14 mouse cellular contexts compared by ENCODE assay signal in the genomic region with DNA sequence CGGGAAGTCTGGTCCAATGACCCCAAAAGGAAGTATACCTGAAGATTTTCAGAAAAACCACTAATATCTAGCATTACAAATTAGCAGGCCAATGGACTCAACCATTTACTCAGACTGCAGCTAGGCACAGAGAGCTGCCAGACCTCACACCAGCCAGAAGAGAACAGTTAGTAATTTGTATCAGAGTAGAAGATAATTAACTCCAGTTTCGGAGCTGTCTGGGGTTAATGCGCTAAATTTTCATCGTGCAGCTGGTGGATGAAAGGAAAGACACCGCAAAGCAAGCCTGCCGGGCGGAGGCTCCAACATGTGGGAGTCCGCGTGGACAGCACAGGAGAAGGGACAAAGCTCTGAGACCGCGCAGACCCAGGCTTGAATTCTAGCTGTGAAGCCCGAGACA. TPM values are rescaled to one million over a fixed set of nuclear protein-coding genes. Genes with fewer than 3 reads are reported as not detected.
DNase-seq lines count a peak whose midpoint lies in the region; ATAC-seq and TF ChIP-seq lines count a peak whose summit lies in the region.
"Had no signal": no experiment of that assay in that cellular context is flagged by ENCODE, and none has a peak within 500 bp of the region (broad histone marks: within the 10 kb centered on the region; RNA-seq: fewer than 3 reads in every experiment).

No protein-coding gene starts in this region.

- H3K27ac ChIP-seq in hindbrain, embryonic 10.5 days = 0 out of 2 replicates have a peak overlapping the region, but pooled peaks have one; percentile 42
- H3K27ac ChIP-seq in hindbrain, postnatal 0 days = no peak overlapping the region
- no peak overlapping the region for H3K27ac ChIP-seq in embryonic facial prominence, embryonic 11.5 days (replicated peaks; ENCODE audit: low read depth, low read length)
- H3K27ac ChIP-seq in hindbrain, embryonic 13.5 days = no peak overlapping the region
- H3K27ac ChIP-seq in limb, embryonic 10.5 days = no peak overlapping the region
- H3K27ac ChIP-seq: liver, embryonic 13.5 days had no signal

- 48% methylated on average over 12 of the region's 12 CpGs for WGBS in hindbrain, embryonic 10.5 days
- 45% methylated on average over 12 of the region's 12 CpGs for WGBS in hindbrain, postnatal 0 days
- 37% methylated on average over 12 of the region's 12 CpGs for WGBS in embryonic facial prominence, embryonic 11.5 days
- 41% methylated on average over 12 of the region's 12 CpGs for WGBS in hindbrain, embryonic 13.5 days
- 43% methylated on average over 12 of the region's 12 CpGs for WGBS in limb, embryonic 10.5 days

- H3K9ac ChIP-seq in hindbrain, postnatal 0 days (replicated peaks; ENCODE audit: low read length) = no peak overlapping the region
- H3K9ac ChIP-seq in embryonic facial prominence, embryonic 11.5 days (replicated peaks; ENCODE audit: low read length) = no peak overlapping the region
- no peak overlapping the region for H3K9ac ChIP-seq in hindbrain, embryonic 13.5 days
- H3K9ac ChIP-seq: liver, embryonic 13.5 days had no signal

- DNase-seq in hindbrain, embryonic 10.5 days (ENCODE audit: low spot score) = peak; percentile 37
- no peak for DNase-seq in hindbrain, postnatal 0 days (ENCODE audit: low spot score)
- DNase-seq in embryonic facial prominence, embryonic 11.5 days (ENCODE audit: low spot score) = peak; percentile 49
- peak; percentile 49 for DNase-seq in limb, embryonic 10.5 days (ENCODE audit: low spot score)
- no peak for DNase-seq in urinary bladder, postnatal 4 days (ENCODE audit: low spot score in 2 of 2)
- no peak for DNase-seq in urinary bladder, postnatal 14 days (ENCODE audit: low spot score)
- no peak for DNase-seq in urinary bladder, postnatal 25 days (ENCODE audit: low spot score)
- DNase-seq: cerebellum, postnatal 25 days; heart, postnatal 14 days; layer of hippocampus, adult 9-11 months; liver, embryonic 13.5 days had no signal

- no peaks in the 10 kb centered on the region for H3K9me3 ChIP-seq in hindbrain, embryonic 10.5 days
- no peaks in the 10 kb centered on the region for H3K9me3 ChIP-seq in hindbrain, postnatal 0 days (ENCODE audit: low read length)
- no peaks in the 10 kb centered on the region for H3K9me3 ChIP-seq in embryonic facial prominence, embryonic 11.5 days (replicated peaks; ENCODE audit: control insufficient read depth, low read length)
- H3K9me3 ChIP-seq in hindbrain, embryonic 13.5 days = no peaks in the 10 kb centered on the region
- H3K9me3 ChIP-seq in limb, embryonic 10.5 days (replicated peaks) = no peaks in the 10 kb centered on the region
- H3K9me3 ChIP-seq: liver, embryonic 13.5 days; megakaryocyte, embryonic 14.5 days had no signal

- H3K4me3 ChIP-seq in hindbrain, embryonic 10.5 days = no peak overlapping the region
- H3K4me3 ChIP-seq in hindbrain, postnatal 0 days (ENCODE audit: low read length) = no peak overlapping the region
- no peak overlapping the region for H3K4me3 ChIP-seq in embryonic facial prominence, embryonic 11.5 days (ENCODE audit: low read depth, low read length)
- no peak overlapping the region for H3K4me3 ChIP-seq in hindbrain, embryonic 13.5 days
- H3K4me3 ChIP-seq in limb, embryonic 10.5 days = no peak overlapping the region; the same call in 1 of the 2 replicates
- H3K4me3 ChIP-seq: liver, embryonic 13.5 days; megakaryocyte, embryonic 14.5 days had no signal

- H3K4me1 ChIP-seq in hindbrain, embryonic 10.5 days (replicated peaks) = peaks cover 52% of the 10 kb centered on the region
- no peaks in the 10 kb centered on the region for H3K4me1 ChIP-seq in hindbrain, postnatal 0 days (ENCODE audit: insufficient read depth, low read length)
- no peaks in the 10 kb centered on the region for H3K4me1 ChIP-seq in embryonic facial prominence, embryonic 11.5 days (ENCODE audit: control insufficient read depth, insufficient read depth, low read length)
- H3K4me1 ChIP-seq in hindbrain, embryonic 13.5 days (replicated peaks) = peaks cover 43% of the 10 kb centered on the region
- peaks cover 49% of the 10 kb centered on the region for H3K4me1 ChIP-seq in limb, embryonic 10.5 days
- H3K4me1 ChIP-seq: megakaryocyte, embryonic 14.5 days had no signal

- H3K36me3 ChIP-seq in hindbrain, embryonic 10.5 days = no peaks in the 10 kb centered on the region
- no peaks in the 10 kb centered on the region for H3K36me3 ChIP-seq in hindbrain, postnatal 0 days (ENCODE audit: insufficient read depth, low read length)
- H3K36me3 ChIP-seq in embryonic facial prominence, embryonic 11.5 days (replicated peaks; ENCODE audit: control insufficient read depth, insufficient read depth, low read depth, low read length) = no peaks in the 10 kb centered on the region
- H3K36me3 ChIP-seq in hindbrain, embryonic 13.5 days = no peaks in the 10 kb centered on the region
- H3K36me3 ChIP-seq in limb, embryonic 10.5 days = no peaks in the 10 kb centered on the region
- H3K36me3 ChIP-seq: liver, embryonic 13.5 days had no signal

- no peak overlapping the region for H3K4me2 ChIP-seq in hindbrain, postnatal 0 days (ENCODE audit: low read depth, low read length)
- no peak overlapping the region for H3K4me2 ChIP-seq in embryonic facial prominence, embryonic 11.5 days (ENCODE audit: low read depth, low read length)
- peak overlapping the region; percentile 11; the same call in 1 of the 2 replicates for H3K4me2 ChIP-seq in hindbrain, embryonic 13.5 days
- H3K4me2 ChIP-seq: liver, embryonic 13.5 days had no signal

- TF ChIP-seq CTCF in hindbrain, postnatal 0 days (IDR thresholded peaks at IDR 0.05; ENCODE audit: low read depth) = no peak

- H3K27me3 ChIP-seq in hindbrain, embryonic 10.5 days (ENCODE audit: insufficient read depth, poor library complexity, severe bottlenecking) = no peaks in the 10 kb centered on the region
- no peaks in the 10 kb centered on the region for H3K27me3 ChIP-seq in hindbrain, postnatal 0 days (ENCODE audit: insufficient read depth, low read length)
- no peaks in the 10 kb centered on the region for H3K27me3 ChIP-seq in embryonic facial prominence, embryonic 11.5 days (ENCODE audit: control insufficient read depth, insufficient read depth, low read length)
- H3K27me3 ChIP-seq in hindbrain, embryonic 13.5 days = no peaks in the 10 kb centered on the region
- no peaks in the 10 kb centered on the region for H3K27me3 ChIP-seq in limb, embryonic 10.5 days (ENCODE audit: low read depth, poor library complexity, severe bottlenecking)
- H3K27me3 ChIP-seq: liver, embryonic 13.5 days; megakaryocyte, embryonic 14.5 days had no signal

- ATAC-seq in hindbrain, postnatal 0 days = no peak
- no peak for ATAC-seq in embryonic facial prominence, embryonic 11.5 days (replicated peaks; ENCODE audit: insufficient number of reproducible peaks, low FRiP score, low TSS enrichment, low read depth)
- no peak for ATAC-seq in hindbrain, embryonic 13.5 days (ENCODE audit: low FRiP score)

RNA-seq across cellular contexts. Expression of gene Ifnk, which starts 30.8 kb away (rescaled TPM):
- polyA plus RNA-seq in hindbrain, embryonic 10.5 days (2016; fragmentation: Nextera tagmentation; extraction: Ambion mirVana) = 0.26 and 0.41 TPM in 2 replicates
- total RNA-seq in hindbrain, postnatal 0 days (2014; rRNA removed) = not detected in 2 replicates
- polyA plus RNA-seq in hindbrain, postnatal 0 days (2015; fragmentation: Nextera tagmentation; extraction: Ambion mirVana) = not detected in 2 replicates
- polyA plus RNA-seq in embryonic facial prominence, embryonic 11.5 days (2014; fragmentation: Nextera tagmentation; extraction: Ambion mirVana) = 0.36 TPM in 1 of 2 replicates, not detected in the other
- not detected in 2 replicates for polyA plus RNA-seq in hindbrain, embryonic 13.5 days (2015; fragmentation: Nextera tagmentation; extraction: Ambion mirVana)
- 0.49 and 0.58 TPM in 2 replicates for polyA plus RNA-seq in limb, embryonic 10.5 days (2016; fragmentation: Nextera tagmentation; extraction: Ambion mirVana)
- total RNA-seq: adrenal gland, postnatal 4 days; heart, postnatal 14 days had no signal

RNA-seq across cellular contexts. Expression of gene Mob3b, which starts 36.2 kb away (rescaled TPM):
- polyA plus RNA-seq in hindbrain, embryonic 10.5 days (2016; fragmentation: Nextera tagmentation; extraction: Ambion mirVana) = 13.1 and 19.6 TPM in 2 replicates
- total RNA-seq in hindbrain, postnatal 0 days (2014; rRNA removed) = 2.3 and 2.9 TPM in 2 replicates
- 3.1 and 3.2 TPM in 2 replicates for polyA plus RNA-seq in hindbrain, postnatal 0 days (2015; fragmentation: Nextera tagmentation; extraction: Ambion mirVana)
- 11.9 and 12.3 TPM in 2 replicates for polyA plus RNA-seq in embryonic facial prominence, embryonic 11.5 days (2014; fragmentation: Nextera tagmentation; extraction: Ambion mirVana)
- 5.0 and 6.1 TPM in 2 replicates for polyA plus RNA-seq in hindbrain, embryonic 13.5 days (2015; fragmentation: Nextera tagmentation; extraction: Ambion mirVana)
- polyA plus RNA-seq in limb, embryonic 10.5 days (2016; fragmentation: Nextera tagmentation; extraction: Ambion mirVana) = 13.1 and 14.1 TPM in 2 replicates

Comparison
In these comparisons a context has a peak if more than half of its experiments do, and no peak if none do; other contexts are left out.
1. DNase-seq: peak in hindbrain, embryonic 10.5 days (single experiment), embryonic facial prominence, embryonic 11.5 days (single experiment) and limb, embryonic 10.5 days (single experiment); none in hindbrain, postnatal 0 days (single experiment), urinary bladder, postnatal 4 days (0 of 2), urinary bladder, postnatal 14 days (single experiment) and urinary bladder, postnatal 25 days (single experiment).